Mouse (Mus musculus) left cerebral cortex, adult 9 months (tissue): ENCODE measurements around the gene Tbc1d17.

Source experiments
- DNase-seq, 2 experiments: peaks; one replicate each; pipeline ENCODE4 v3.0.0; 2022; ENCODE audit warnings: low spot score in 2 of 2

Tbc1d17 gene

DNA sequence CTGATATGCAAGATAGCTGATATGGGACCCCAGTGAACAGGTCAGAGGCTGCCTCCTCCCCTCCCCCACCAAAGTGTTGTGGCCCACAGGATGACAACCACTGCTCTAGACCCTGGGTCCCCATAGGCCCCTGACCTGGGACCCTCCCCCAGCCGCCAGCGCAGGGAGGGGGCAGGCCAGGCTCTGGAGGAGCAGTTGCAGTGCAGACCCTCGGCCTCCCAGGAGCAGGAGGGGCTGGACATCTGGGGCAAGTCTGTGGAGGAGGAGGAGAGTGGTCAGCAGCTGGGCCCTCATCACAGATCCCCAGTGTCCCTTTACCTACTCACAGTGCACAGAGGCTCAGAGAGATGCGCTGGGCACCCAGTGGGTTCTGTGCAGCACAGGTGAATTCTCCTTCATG, 58.8 kb downstream of the Tbc1d17 start:
- no peak for DNase-seq

DNA sequence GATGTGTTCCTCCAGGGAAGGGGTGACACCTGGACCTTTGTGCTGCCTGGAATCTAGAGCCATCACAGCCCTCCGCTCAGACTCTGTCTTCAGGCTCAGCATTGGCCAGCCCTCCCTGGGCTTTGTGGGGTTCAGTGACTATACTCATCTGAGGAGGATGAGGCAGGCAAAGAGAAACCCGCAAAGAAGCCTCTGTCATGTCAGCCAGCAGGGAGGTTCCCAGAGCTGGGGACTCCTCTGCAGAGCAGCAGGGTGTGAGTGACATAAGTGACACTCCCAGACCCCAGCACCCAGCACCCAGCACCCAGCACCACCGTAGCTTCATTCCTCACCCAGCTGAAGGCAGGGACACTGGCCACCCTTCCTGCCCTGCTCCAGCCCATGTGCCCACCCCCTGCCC, 59.3 kb downstream of the Tbc1d17 start:
- no peak for DNase-seq
